Mouse (Mus musculus) kidney, adult 2 months (tissue): ENCODE data around the gene Cul3.

Experiments
- CTCF ChIP-seq: fragments of 200-500 bp; conservative IDR thresholded peaks from 2 replicates; pipeline ENCODE4 v1.5.1; 2011; ENCODE audit warnings: low read depth, mild to moderate bottlenecking, control low read depth, low read length, moderate library complexity, mixed read lengths; ENCODE audit not compliant: insufficient read depth, insufficient read length
- POLR2A ChIP-seq: fragments of 200-500 bp; IDR thresholded peaks from one replicate; pipeline ENCODE4 v1.6.1; 2011; ENCODE audit warnings: low read depth, low read length, control low read depth

- TF ChIP-seq CTCF (no peak), POLR2A (no peak)
Observed at GRCm38 (mm10) chr1:80389518-80389917, 49.2 kb upstream of the Cul3 start.
